Mouse (Mus musculus): ENCODE results near the gene 2810006K23Rik. TPM values are rescaled to one million over a fixed set of nuclear protein-coding genes. Genes with fewer than 3 reads are reported as not detected.

The 2810006K23Rik gene
- total RNA-seq, 2 experiments from 2014 or later: 12.9 to 13.4 TPM

GRCm38 (mm10) chr5:124377149-124377548, 49.3 kb downstream of the 2810006K23Rik start:
- no peak for DNase-seq (ENCODE audit: low spot score in 2 of 2)

- no peak for DNase-seq (ENCODE audit: low spot score in 2 of 2)
These were observed 52.2 kb downstream of the 2810006K23Rik start for GRCm38 (mm10) chr5:124380121-124380520.

- no peak for DNase-seq (ENCODE audit: low spot score in 2 of 2)
These were observed 60.0 kb downstream of the 2810006K23Rik start for GRCm38 (mm10) chr5:124387932-124388331.

Other genes with a start within 250 kb of the 2810006K23Rik start
- gene Abcb9, start 232.3 kb upstream of the 2810006K23Rik start, total RNA-seq (2021): 10 to 100 TPM; 10.6 to 15.2 TPM
- gene Ogfod2, start 215.8 kb upstream of the 2810006K23Rik start, total RNA-seq (2021): 10 to 100 TPM; 42.3 to 47.0 TPM
- 10 to 100 TPM; 51.3 to 56.8 TPM for gene Arl6ip4, start 212.0 kb upstream of the 2810006K23Rik start, total RNA-seq (2021)
- 10 to 100 TPM; 36.4 to 61.1 TPM for gene Pitpnm2, start 78.3 kb upstream of the 2810006K23Rik start, total RNA-seq (2021)
- 1 to 10 TPM; 5.7 to 7.6 TPM for gene Mphosph9, start 117 bp upstream of the 2810006K23Rik start, total RNA-seq (2021)
- gene Cdk2ap1, start 35.0 kb downstream of the 2810006K23Rik start, total RNA-seq (2021): 100 to 1,000 TPM; 153 to 174 TPM
- gene Sbno1, start 97.9 kb downstream of the 2810006K23Rik start, total RNA-seq (2021): 10 to 100 TPM; 93.2 to 93.4 TPM
- 100 to 1,000 TPM; 141 to 218 TPM for gene Kmt5a, start 111.8 kb downstream of the 2810006K23Rik start, total RNA-seq (2021)
- gene Rilpl2, start 150.3 kb downstream of the 2810006K23Rik start, total RNA-seq (2021): 10 to 100 TPM; 22.3 TPM
- gene Snrnp35, start 155.0 kb downstream of the 2810006K23Rik start, total RNA-seq (2021): 10 to 100 TPM; 20.8 to 21.9 TPM
- gene Rilpl1, start 203.3 kb downstream of the 2810006K23Rik start, total RNA-seq (2021): 10 to 100 TPM; 13.1 to 17.6 TPM
- 100 to 1,000 TPM; 214 to 218 TPM for gene Tmed2, start 212.6 kb downstream of the 2810006K23Rik start, total RNA-seq (2021)
- gene Ddx55, start 224.8 kb downstream of the 2810006K23Rik start, total RNA-seq (2021): 10 to 100 TPM; 13.2 to 15.3 TPM

All from adrenal gland, adult 18-20 months (tissue).